In genomic region chr5:79966241-79966640, GRCm38 (mm10) we compare ENCODE assay signal across 21 mouse cellular contexts.
DNase-seq lines count a peak whose midpoint lies in the region; ATAC-seq and TF ChIP-seq lines count a peak whose summit lies in the region.
"Had no signal": no experiment of that assay in that cellular context is flagged by ENCODE, and none has a peak within 500 bp of the region (broad histone marks: within the 10 kb centered on the region; RNA-seq: fewer than 3 reads in every experiment).

No protein-coding gene starts in this region.

- H3K4me2 ChIP-seq in stomach, postnatal 0 days (replicated peaks; ENCODE audit: low read depth): no peak overlapping the region
- H3K4me2 ChIP-seq: forebrain, embryonic 13.5 days; heart, embryonic 11.5 days; hindbrain, embryonic 15.5 days had no signal

- TF ChIP-seq CTCF in stomach, postnatal 0 days (IDR thresholded peaks at IDR 0.05; ENCODE audit: low read depth): no peak

- H3K36me3 ChIP-seq in stomach, postnatal 0 days (ENCODE audit: control insufficient read depth, insufficient read depth, low read length): no peaks in the 10 kb centered on the region
- H3K36me3 ChIP-seq: forebrain, embryonic 10.5 days; hindbrain, embryonic 15.5 days had no signal

- H3K27ac ChIP-seq in stomach, postnatal 0 days (replicated peaks): no peak overlapping the region
- H3K27ac ChIP-seq: forebrain, embryonic 10.5 days; forebrain, embryonic 13.5 days; hindbrain, embryonic 15.5 days had no signal

- H3K9me3 ChIP-seq in stomach, postnatal 0 days (ENCODE audit: control insufficient read depth, low read length): no peaks in the 10 kb centered on the region
- H3K9me3 ChIP-seq: forebrain, embryonic 10.5 days; forebrain, embryonic 13.5 days; hindbrain, embryonic 15.5 days had no signal

- DNase-seq in A20 (ENCODE audit: low read depth, low spot score): peak; percentile 12
- no peak for DNase-seq in ovary, adult 18-20 months (ENCODE audit: low spot score)
- no peak for DNase-seq in stomach, postnatal 0 days (ENCODE audit: low spot score)
- DNase-seq in left cerebral cortex, postnatal 14 days (ENCODE audit: low spot score in 2 of 2): no peak
- DNase-seq: adrenal gland, adult 2 months; adrenal gland, postnatal 14 days; cerebellum, adult 11-12 months; cerebellum, adult 8-10 months; cerebellum, postnatal 10 days; cerebellum, postnatal 36 days; gastrocnemius, postnatal 10 days; gastrocnemius, postnatal 36 days; heart, adult 11 months had no signal

- intact Hi-C loops in left cerebral cortex, postnatal 14 days (cut with DNase I): no loop called here

- no peaks in the 10 kb centered on the region for H3K27me3 ChIP-seq in stomach, postnatal 0 days (ENCODE audit: control insufficient read depth, insufficient read depth, low read length)
- H3K27me3 ChIP-seq: forebrain, embryonic 13.5 days; hindbrain, embryonic 15.5 days had no signal

- peak; percentile 97 for ATAC-seq in common myeloid progenitor, adult 5-6 weeks (replicated peaks; ENCODE audit: low read depth, poor library complexity, severe bottlenecking)
- ATAC-seq in megakaryocyte, adult 5-6 weeks (ENCODE audit: poor library complexity, severe bottlenecking): peak; percentile 87
- no peak for ATAC-seq in stomach, postnatal 0 days (ENCODE audit: low FRiP score, low TSS enrichment)
- ATAC-seq: forebrain, embryonic 13.5 days; forebrain, embryonic 16.5 days; intestine, postnatal 0 days had no signal

- no peak overlapping the region for H3K9ac ChIP-seq in stomach, postnatal 0 days (ENCODE audit: low read length)
- H3K9ac ChIP-seq: forebrain, embryonic 13.5 days; hindbrain, embryonic 15.5 days had no signal

- H3K4me1 ChIP-seq in stomach, postnatal 0 days (replicated peaks; ENCODE audit: control insufficient read depth, insufficient read depth): no peaks in the 10 kb centered on the region
- H3K4me1 ChIP-seq: forebrain, embryonic 10.5 days; forebrain, embryonic 13.5 days; hindbrain, embryonic 15.5 days had no signal

- no peak overlapping the region for H3K4me3 ChIP-seq in stomach, postnatal 0 days (ENCODE audit: low read depth, low read length)
- H3K4me3 ChIP-seq: forebrain, embryonic 10.5 days; forebrain, embryonic 13.5 days; hindbrain, embryonic 15.5 days had no signal

- WGBS in stomach, postnatal 0 days: 65% methylated on average over 1 of the region's 1 CpGs

- no peak for TF ChIP-seq EP300 in stomach, postnatal 0 days (optimal IDR thresholded peaks at IDR 0.05)
